Mouse (Mus musculus): ENCODE measurements around the gene Zc3h12c. TPM values are rescaled to one million over a fixed set of nuclear protein-coding genes. Genes with fewer than 3 reads are reported as not detected.

Zc3h12c gene
- polyA plus RNA-seq, 1 experiment from 2014 or later, result 3.8 TPM

GRCm38 (mm10) chr9:52119212-52119611 lies 49.2 kb downstream of the Zc3h12c start:
- Histone ChIP-seq H3K36me3 (replicated peaks) (peaks cover 53% of the 10 kb centered on the region), H3K27ac (replicated peaks) (no peak overlapping the region), H3K4me3 (no peak overlapping the region), H3K27me3 (replicated peaks; ENCODE audit: low read depth, poor library complexity, severe bottlenecking) (no peaks in the 10 kb centered on the region), H3K9me3 (no peaks in the 10 kb centered on the region), H3K4me1 (no peaks in the 10 kb centered on the region)
- no peak for DNase-seq (ENCODE audit: low spot score)
- WGBS, result 87% methylated on average over 4 of the region's 4 CpGs

GRCm38 (mm10) chr9:52113091-52113490 lies 55.3 kb downstream of the Zc3h12c start:
- WGBS, result 90% methylated on average over 5 of the region's 5 CpGs
- Histone ChIP-seq H3K27me3 (replicated peaks; ENCODE audit: low read depth, poor library complexity, severe bottlenecking) (no peaks in the 10 kb centered on the region), H3K4me1 (no peaks in the 10 kb centered on the region), H3K9me3 (no peaks in the 10 kb centered on the region), H3K27ac (replicated peaks) (no peak overlapping the region), H3K4me3 (no peak overlapping the region), H3K36me3 (replicated peaks) (peaks cover 34% of the 10 kb centered on the region)
- no peak for DNase-seq (ENCODE audit: low spot score)

- no peaks in the 10 kb centered on the region for H3K4me1 ChIP-seq
- H3K9me3 ChIP-seq, result no peaks in the 10 kb centered on the region
- H3K27me3 ChIP-seq (replicated peaks; ENCODE audit: low read depth, poor library complexity, severe bottlenecking), result no peaks in the 10 kb centered on the region
- peaks cover 19% of the 10 kb centered on the region for H3K36me3 ChIP-seq (replicated peaks)
- no peak for DNase-seq (ENCODE audit: low spot score)
- H3K4me3 ChIP-seq, result no peak overlapping the region
- 83% methylated on average over 3 of the region's 3 CpGs for WGBS
- H3K27ac ChIP-seq (replicated peaks), result no peak overlapping the region
Measured at GRCm38 (mm10) chr9:52110738-52111137, 57.6 kb downstream of the Zc3h12c start.

GRCm38 (mm10) chr9:52107161-52107560 lies 61.2 kb downstream of the Zc3h12c start:
- no peaks in the 10 kb centered on the region for H3K9me3 ChIP-seq
- H3K4me3 ChIP-seq, result no peak overlapping the region
- WGBS, result 95% methylated on average over 3 of the region's 3 CpGs
- no peaks in the 10 kb centered on the region for H3K27me3 ChIP-seq (replicated peaks; ENCODE audit: low read depth, poor library complexity, severe bottlenecking)
- H3K36me3 ChIP-seq (replicated peaks), result peaks cover 8% of the 10 kb centered on the region; the same call in 1 of the 2 replicates
- H3K4me1 ChIP-seq, result peaks cover 8% of the 10 kb centered on the region
- H3K27ac ChIP-seq (replicated peaks), result no peak overlapping the region
- no peak for DNase-seq (ENCODE audit: low spot score)

- H3K27me3 ChIP-seq (replicated peaks; ENCODE audit: low read depth, poor library complexity, severe bottlenecking), result no peaks in the 10 kb centered on the region
- WGBS, result 92% methylated on average over 6 of the region's 6 CpGs
- no peak overlapping the region for H3K4me3 ChIP-seq
- peaks cover 11% of the 10 kb centered on the region for H3K4me1 ChIP-seq
- DNase-seq (ENCODE audit: low spot score), result no peak
- H3K9me3 ChIP-seq, result no peaks in the 10 kb centered on the region
- H3K27ac ChIP-seq (replicated peaks), result no peak overlapping the region
- H3K36me3 ChIP-seq (replicated peaks), result no peaks in the 10 kb centered on the region
Measured at GRCm38 (mm10) chr9:52105423-52105822, 62.9 kb downstream of the Zc3h12c start.

GRCm38 (mm10) chr9:52104225-52104615 lies 64.2 kb downstream of the Zc3h12c start:
- WGBS, result 77% methylated on average over 8 of the region's 8 CpGs
- no peaks in the 10 kb centered on the region for H3K36me3 ChIP-seq (replicated peaks)
- H3K4me3 ChIP-seq, result no peak overlapping the region
- H3K27ac ChIP-seq (replicated peaks), result no peak overlapping the region
- no peak for DNase-seq (ENCODE audit: low spot score)
- no peaks in the 10 kb centered on the region for H3K27me3 ChIP-seq (replicated peaks; ENCODE audit: low read depth, poor library complexity, severe bottlenecking)
- H3K4me1 ChIP-seq, result peaks cover 11% of the 10 kb centered on the region
- H3K9me3 ChIP-seq, result no peaks in the 10 kb centered on the region

- H3K9me3 ChIP-seq, result no peaks in the 10 kb centered on the region
Measured at GRCm38 (mm10) chr9:52103448-52104224, 64.7 kb downstream of the Zc3h12c start.

GRCm38 (mm10) chr9:52102060-52102844 lies 66.1 kb downstream of the Zc3h12c start:
- peak; percentile 28 for DNase-seq (ENCODE audit: low spot score)
- no peaks in the 10 kb centered on the region for H3K27me3 ChIP-seq (replicated peaks; ENCODE audit: low read depth, poor library complexity, severe bottlenecking)
- WGBS, result 71% methylated on average over 13 of the region's 13 CpGs
- 0 out of 2 replicates have a peak overlapping the region, but pooled peaks have one; percentile 30 for H3K27ac ChIP-seq (replicated peaks)
- no peaks in the 10 kb centered on the region for H3K9me3 ChIP-seq
- H3K36me3 ChIP-seq (replicated peaks), result no peaks in the 10 kb centered on the region
- H3K4me3 ChIP-seq, result no peak overlapping the region
- H3K4me1 ChIP-seq, result peaks cover 15% of the 10 kb centered on the region

More at GRCm38 (mm10) chr9:52103448-52104224, 64.7 kb downstream of the Zc3h12c start:
- H3K27me3 ChIP-seq (replicated peaks; ENCODE audit: low read depth, poor library complexity, severe bottlenecking), result no peaks in the 10 kb centered on the region
- no peak overlapping the region for H3K4me3 ChIP-seq
- H3K27ac ChIP-seq (replicated peaks), result no peak overlapping the region
- no peaks in the 10 kb centered on the region for H3K36me3 ChIP-seq (replicated peaks)
- DNase-seq (ENCODE audit: low spot score), result no peak
- H3K4me1 ChIP-seq, result peaks cover 11% of the 10 kb centered on the region
- WGBS, result 83% methylated on average over 9 of the region's 9 CpGs

- Histone ChIP-seq H3K4me3 (no peak overlapping the region), H3K36me3 (replicated peaks) (no peaks in the 10 kb centered on the region), H3K9me3 (no peaks in the 10 kb centered on the region), H3K4me1 (peaks cover 16% of the 10 kb centered on the region), H3K27ac (replicated peaks) (no peak overlapping the region), H3K27me3 (replicated peaks; ENCODE audit: low read depth, poor library complexity, severe bottlenecking) (no peaks in the 10 kb centered on the region)
- 91% methylated on average over 14 of the region's 14 CpGs for WGBS
- DNase-seq (ENCODE audit: low spot score), result no peak
Measured at GRCm38 (mm10) chr9:52100426-52100825, 67.9 kb downstream of the Zc3h12c start.

- Histone ChIP-seq H3K4me1 (peaks cover 16% of the 10 kb centered on the region), H3K27me3 (replicated peaks; ENCODE audit: low read depth, poor library complexity, severe bottlenecking) (no peaks in the 10 kb centered on the region), H3K27ac (replicated peaks) (no peak overlapping the region), H3K36me3 (replicated peaks) (no peaks in the 10 kb centered on the region), H3K4me3 (no peak overlapping the region), H3K9me3 (no peaks in the 10 kb centered on the region)
- peak; percentile 84 for DNase-seq (ENCODE audit: low spot score)
- 2% methylated on average over 7 of the region's 7 CpGs for WGBS
Measured at GRCm38 (mm10) chr9:52098600-52098999, 69.8 kb downstream of the Zc3h12c start.

GRCm38 (mm10) chr9:52097386-52097785 lies 71.0 kb downstream of the Zc3h12c start:
- Histone ChIP-seq H3K9me3 (no peaks in the 10 kb centered on the region), H3K27me3 (replicated peaks; ENCODE audit: low read depth, poor library complexity, severe bottlenecking) (no peaks in the 10 kb centered on the region), H3K4me1 (peaks cover 11% of the 10 kb centered on the region), H3K4me3 (no peak overlapping the region), H3K36me3 (replicated peaks) (peaks cover 10% of the 10 kb centered on the region; the same call in 1 of the 2 replicates), H3K27ac (replicated peaks) (no peak overlapping the region)
- WGBS, result 11% methylated on average over 1 of the region's 1 CpGs
- no peak for DNase-seq (ENCODE audit: low spot score)

- DNase-seq (ENCODE audit: low spot score), result no peak
- H3K27me3 ChIP-seq (replicated peaks; ENCODE audit: low read depth, poor library complexity, severe bottlenecking), result no peaks in the 10 kb centered on the region
- no peak overlapping the region for H3K27ac ChIP-seq (replicated peaks)
- 69% methylated on average over 3 of the region's 3 CpGs for WGBS
- peaks cover 5% of the 10 kb centered on the region for H3K4me1 ChIP-seq
- H3K4me3 ChIP-seq, result no peak overlapping the region
- peaks cover 20% of the 10 kb centered on the region for H3K36me3 ChIP-seq (replicated peaks)
- H3K9me3 ChIP-seq, result no peaks in the 10 kb centered on the region
Measured at GRCm38 (mm10) chr9:52095666-52096065, 72.7 kb downstream of the Zc3h12c start.

All from embryonic facial prominence, embryonic 10.5 days (tissue).